Mouse (Mus musculus) left cerebral cortex, adult 11 months (tissue): ENCODE measurements around the gene Prkn.

Source experiments
- DNase-seq: peaks from one replicate; pipeline ENCODE4 v3.0.0; 2022; ENCODE audit warnings: low spot score

Prkn gene

DNA sequence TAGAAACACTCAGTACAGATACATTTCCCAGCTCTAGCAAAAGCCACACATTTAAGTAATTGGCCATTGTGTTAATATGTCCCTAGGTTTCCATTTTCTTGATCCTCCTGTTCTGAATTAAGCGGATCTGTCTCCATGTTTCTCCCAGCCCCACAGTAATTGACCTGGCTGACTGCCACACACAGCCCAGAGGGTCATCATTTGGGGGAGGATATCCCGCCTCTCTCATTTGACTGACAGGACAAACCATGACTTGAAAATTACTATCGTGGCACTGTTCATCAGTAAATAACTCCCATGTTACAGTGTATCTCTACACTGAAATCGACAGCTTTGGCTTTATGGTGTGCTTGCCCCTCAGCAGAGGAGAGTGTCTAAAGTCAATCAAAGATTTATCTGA is 146.9 kb downstream of the Prkn start:
- no peak for DNase-seq

DNA sequence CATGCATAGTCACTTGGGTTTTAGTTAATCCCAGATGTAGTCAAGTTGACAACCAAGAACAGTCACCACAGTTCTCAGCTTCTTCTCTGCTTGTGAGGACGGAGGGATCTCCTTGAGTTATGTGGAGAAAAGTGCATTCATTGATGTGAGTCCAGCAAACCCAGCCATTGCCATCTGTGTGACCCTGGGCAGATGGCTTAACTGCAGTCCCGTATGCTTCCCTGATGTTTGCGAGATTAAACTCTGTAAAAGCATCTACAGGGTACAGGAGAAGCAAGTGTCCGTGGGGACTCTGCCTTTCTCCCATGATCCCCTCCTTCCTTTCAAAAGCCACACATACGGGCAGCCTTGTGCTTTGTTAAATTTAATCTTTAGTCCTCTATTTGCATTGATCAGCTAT is 157.1 kb downstream of the Prkn start:
- DNase-seq, result no peak

DNA sequence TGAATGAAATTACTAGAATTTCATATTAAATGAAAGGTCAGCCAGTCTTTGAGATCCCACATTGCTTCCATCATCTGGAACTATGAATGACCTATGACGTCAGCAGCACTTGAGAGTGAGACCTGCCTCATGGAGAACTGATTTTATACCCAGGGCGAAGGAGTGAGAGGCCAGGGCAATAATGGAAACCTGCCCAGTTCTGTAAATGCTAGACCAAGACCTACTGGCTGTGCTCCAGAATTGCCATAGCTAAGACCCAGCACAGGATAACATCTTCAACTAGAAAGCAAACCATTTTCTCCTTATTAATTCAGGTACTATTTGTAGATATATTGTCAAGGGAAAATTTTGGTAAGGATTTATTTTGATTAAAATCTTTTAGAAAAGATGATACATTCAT is 183.2 kb downstream of the Prkn start:
- DNase-seq, result no peak

DNA sequence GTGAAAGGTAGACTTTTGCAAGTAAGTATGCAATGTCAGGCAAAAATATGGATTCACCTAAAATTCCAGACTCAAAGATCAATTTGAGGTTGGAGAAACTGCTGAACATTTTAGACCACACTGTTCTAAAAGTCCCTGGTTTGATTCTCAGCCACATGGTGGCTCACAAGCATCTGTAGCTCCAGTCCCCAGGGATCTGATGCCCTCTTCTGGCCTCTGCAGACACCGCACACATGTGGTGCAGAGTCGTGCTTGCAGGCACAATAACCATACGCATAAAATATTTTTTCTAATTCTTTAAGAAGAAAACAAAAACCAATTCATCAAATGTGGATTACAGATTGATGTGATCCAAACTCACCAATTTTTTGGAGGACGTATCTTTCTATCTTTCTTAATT is 189.2 kb downstream of the Prkn start:
- DNase-seq, result no peak

DNA sequence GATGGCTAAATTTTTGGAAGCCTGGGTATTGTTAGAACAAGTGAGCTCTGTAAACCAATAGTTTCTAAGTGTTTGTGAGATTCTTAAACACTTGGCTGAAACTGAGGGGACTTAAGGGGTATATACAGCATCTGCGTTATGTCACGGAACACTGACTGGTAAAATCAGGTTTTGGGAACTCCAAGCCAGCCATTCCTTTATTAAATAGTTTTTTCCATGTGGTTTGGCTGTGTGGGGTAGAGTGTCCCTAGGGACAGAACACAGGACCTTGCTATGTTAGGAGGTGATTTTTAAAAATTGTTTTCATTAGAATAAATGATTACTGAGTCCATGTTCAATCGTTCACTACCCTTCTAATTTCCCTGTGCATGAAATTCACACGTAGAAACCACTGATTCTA is 190.8 kb downstream of the Prkn start:
- DNase-seq, result no peak

DNA sequence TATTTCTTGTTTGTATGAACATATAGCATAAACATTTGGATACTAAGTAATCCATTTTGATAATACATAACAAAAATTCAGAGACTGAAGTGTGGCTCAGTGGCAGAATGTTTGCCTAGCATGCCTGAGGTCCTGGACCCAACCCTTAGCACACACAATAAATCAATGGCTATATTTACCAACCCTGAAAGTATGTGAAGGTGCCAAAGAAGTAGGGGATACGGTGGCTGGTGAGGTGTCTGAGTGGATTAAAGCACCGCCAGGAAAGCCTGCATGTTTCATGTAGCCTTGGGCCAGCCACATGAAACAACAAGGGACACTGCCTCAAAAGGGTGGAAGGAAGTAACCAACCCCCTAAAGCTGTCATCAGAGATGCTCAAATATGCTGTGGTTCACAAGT is 192.2 kb downstream of the Prkn start:
- no peak for DNase-seq

DNA sequence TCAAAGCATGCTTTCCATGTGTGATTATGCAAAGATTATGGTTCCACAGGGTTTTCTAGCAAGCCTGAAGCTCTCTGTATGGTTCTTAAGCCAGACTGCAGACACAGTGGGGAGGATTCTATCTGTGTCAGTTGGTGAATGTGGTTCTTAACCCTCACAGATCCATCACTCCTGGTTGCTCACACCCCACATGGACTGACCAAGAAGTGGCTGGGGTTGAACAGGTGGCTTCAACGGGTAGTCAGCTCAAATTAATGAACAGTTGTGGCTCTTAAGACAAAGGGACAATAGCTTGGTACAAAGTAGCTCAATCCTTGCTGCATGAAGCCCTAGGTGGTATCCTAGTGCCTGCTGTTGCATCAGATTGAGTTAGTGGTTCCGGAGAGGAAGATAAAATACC is 193.4 kb downstream of the Prkn start:
- DNase-seq, result no peak

DNA sequence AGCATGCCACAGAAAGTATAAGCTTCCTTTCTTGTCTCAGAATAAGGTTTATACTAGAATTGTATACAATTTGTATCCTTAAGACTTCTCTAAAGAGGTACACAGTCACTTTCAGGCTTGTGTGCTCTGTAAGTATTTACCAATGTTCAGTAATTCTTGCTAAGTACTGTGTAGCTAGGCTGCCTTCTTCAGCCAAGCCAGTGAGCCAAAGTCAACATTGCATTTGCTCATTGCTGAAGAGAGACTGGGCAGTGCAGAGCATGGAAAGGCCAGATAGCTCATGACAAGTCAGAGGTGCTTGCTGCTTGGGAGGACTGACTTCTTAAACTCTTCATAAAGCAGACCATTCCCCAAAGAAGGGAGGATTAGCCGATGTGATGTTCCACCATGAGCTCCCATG is 198.1 kb downstream of the Prkn start:
- DNase-seq, result no peak

DNA sequence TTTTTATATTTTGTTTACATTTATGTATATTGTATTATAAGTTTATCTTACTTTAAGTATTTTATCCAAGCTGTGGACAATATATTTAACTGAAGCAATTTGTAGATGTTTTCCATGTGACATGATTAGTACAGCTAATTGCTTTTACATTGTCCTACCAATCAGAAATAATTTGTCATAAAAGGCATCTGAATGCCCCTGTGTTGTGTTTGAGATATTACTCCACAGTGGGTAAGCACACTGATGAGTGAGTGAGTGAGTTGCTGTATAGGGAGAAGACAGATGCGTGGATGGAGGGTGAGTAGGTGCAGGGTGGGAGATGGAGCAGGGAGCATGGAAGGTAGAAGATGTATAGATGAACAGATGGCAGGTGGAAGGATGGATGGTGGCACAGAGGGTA is 218.8 kb downstream of the Prkn start:
- DNase-seq, result no peak

DNA sequence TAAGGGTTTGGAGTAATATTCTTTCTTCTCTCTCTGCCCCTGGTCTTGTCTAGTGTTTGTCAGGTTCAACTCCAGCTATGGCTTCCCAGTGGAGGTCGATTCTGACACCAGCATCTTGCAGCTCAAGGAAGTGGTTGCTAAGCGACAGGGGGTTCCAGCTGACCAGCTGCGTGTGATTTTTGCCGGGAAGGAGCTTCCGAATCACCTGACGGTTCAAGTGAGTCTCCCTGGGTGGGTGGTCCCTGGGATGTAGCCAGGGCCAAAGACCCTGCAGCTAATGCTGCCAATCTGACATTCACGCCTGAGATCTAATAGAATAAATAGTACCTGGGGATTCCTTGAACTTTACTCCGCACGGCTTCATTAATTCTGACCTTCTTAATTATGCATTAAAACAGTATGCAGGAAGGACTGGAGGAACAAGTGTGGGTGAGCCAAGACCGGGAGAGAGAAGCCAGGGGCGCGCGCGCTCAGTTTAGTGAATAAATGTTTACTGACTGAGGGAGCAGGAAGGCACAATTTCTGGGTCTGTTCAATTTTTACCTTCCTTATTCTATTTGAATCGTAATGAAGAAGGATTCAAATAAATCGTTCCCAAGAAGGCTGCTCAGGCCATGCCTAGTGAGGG is 227.0 kb downstream of the Prkn start:
- DNase-seq, result no peak

DNA sequence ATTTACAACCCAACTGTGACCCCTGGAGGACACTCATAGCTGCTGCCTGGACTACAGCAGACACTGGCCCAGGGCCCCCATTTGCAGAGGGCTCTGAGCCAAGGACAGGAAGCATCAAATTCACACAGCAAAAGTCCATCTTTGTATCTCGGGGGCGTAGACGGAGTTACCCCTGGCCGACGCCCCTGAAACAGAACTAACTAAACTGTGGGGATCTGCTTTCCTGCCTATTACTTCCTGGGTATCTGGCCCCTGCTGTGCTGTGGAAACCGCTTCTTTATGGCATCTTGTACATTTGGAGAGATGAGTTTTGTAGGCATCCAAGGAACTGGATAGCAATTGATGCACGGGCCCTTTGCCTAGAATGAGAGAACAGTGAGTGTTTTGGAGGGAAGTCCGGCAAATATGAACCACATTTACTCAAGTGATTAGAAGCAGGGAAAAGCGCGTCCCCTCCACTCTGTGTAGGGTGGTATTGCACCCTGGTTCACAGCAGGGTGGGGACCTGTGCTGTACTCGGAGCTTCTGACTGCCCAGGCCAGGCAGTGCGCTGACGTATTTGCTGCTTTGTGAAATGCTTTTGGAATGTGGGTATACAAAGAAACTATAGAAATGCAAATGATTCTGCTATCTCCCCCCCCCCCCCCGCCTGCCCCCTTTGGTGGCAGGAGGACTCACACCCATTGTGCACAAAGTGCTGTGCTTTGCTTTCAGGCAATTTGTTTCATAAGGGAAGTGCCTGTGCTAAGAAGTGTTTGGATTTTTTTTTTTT is 227.7 kb downstream of the Prkn start:
- peak; percentile 29 for DNase-seq

DNA sequence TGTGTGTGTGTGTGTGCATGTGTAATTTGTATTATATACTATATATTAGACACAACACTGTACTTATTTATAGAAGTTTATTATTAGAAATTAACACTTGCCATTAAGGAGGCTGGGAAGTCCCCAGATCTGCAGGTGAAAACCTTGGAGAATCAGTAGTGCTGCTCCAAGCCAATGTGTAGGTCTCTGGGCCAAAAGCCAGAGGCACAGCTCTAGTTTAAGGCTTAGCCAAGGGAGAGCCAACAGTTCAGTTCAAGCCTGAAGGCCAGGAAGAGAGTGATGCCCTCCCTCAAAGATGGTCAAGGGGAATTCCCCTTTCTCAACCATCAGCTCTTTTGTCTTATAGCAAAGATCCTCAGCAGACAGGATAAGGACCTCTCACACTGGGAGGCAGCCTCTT is 230.8 kb downstream of the Prkn start:
- DNase-seq, result no peak

DNA sequence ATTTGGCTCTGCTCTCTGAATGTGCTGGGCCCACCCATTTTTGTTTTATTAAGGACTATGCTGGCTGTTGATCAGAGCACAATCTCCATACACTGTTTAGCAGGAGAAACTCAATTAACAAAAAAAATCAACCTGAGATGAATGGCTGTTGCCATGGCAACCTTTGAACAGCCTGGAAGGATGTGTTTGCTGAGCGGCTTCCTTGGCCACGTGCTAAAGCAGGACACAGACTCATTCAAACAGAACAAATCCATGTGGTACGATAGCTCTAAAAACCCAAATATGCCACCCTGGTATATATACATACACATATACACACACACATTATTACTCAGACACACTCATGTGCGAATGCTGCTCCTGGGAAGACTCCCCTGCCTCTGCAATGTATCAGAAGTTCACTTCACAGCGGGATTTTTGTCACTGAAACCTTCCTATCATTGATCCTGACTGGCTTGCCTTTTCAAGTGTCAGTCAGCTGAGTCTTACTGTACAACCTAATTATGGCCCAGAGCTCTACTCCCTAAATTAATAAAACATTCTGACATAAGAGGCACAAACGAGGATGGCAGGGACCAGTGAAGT is 236.2 kb downstream of the Prkn start:
- DNase-seq, result peak; percentile 14

DNA sequence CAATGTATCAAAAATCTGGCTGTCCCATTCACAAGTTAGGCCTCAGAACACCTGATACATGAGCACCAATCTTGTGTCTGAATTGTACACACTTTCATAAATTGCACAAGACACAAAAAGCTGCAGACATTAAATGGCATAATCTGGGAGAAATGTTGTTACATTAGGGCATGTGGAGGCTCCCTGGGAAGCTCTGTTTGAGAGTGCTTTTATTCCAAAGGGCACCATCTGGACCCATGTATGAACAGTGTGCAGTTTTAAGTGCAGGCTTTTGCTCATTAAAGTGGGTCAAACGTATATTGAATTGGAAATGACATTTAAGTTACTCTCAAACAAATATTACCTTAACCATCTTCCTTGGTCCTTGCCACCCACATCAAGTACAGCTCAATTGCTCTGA is 246.3 kb downstream of the Prkn start:
- DNase-seq, result no peak

DNA sequence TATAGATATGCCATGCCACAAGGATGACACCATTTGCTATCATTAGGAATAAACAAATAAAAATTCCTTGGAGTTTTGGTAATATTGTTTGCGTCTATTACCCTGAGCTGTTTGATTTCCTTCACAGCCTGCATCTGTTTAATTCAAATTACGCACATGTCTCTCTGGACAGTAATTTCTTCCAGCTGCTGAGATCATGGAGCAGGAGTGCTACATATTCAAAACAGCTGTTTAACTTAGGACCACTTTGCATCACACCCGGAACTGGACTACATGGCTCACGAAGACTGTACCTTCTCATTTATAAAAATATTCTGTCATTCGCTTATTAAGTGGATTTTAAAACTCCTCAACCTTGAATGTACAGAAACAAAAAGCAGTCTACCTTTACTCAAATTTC is 246.9 kb downstream of the Prkn start:
- DNase-seq, result no peak

DNA sequence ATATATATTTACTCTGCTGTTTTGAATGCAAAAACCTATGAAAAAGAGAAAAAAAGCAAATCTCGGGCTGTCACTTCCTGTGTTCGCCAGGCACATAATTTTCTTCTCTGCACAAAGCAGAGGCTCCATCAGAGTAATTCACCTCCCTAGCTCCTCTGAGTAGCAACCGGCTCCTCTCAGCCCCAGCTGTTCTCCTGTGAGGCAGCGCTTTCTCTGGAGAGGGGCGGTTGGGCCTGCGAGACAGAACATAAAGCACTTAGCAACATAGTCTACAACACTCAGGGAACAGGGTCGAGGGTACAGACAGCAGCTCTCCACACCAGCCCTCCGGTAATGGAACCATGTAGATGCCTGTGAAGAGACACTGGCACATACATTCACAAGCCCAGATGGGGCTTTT is 247.6 kb downstream of the Prkn start:
- DNase-seq, result no peak

DNA sequence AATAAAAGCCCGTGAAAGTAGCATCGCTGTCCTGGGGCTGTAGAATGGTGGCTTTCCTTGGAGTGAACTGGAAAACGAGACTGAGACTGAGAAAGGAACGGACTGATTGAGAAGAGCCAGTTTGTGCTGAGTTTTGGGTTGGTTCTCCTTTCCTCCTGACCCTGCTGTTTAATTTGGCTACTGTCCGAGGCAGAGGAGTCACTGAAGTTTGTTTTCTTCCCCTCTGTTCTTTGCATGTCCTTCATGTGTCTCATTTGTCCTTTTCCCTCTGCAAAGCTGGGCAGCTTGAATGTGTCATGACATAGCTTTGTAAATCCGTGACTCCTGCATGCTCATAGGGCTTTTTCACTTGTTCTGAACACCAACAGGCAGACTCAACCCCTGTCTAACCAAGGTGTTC is 249.2 kb downstream of the Prkn start:
- DNase-seq, result no peak

DNA sequence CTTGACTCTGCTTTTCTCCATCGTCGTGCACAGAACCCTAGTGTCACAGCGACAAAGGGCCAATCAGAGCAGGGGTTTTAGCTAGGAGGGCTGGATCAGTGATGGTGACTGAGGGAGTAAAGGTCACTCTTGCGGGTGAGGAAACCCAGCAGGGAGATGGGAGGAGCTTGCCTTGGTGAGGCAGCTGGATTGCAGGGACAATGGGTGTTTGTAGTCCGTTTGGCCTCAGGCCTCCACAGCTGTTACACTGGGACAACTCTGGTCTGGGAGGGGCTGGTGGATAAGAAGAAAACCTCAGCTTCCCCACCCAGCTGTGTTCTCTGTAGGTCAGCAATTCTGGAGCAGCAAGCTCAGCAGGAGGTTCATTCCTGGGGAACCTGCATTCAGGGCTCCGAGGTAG is 252.7 kb downstream of the Prkn start:
- peak; percentile 45 for DNase-seq

DNA sequence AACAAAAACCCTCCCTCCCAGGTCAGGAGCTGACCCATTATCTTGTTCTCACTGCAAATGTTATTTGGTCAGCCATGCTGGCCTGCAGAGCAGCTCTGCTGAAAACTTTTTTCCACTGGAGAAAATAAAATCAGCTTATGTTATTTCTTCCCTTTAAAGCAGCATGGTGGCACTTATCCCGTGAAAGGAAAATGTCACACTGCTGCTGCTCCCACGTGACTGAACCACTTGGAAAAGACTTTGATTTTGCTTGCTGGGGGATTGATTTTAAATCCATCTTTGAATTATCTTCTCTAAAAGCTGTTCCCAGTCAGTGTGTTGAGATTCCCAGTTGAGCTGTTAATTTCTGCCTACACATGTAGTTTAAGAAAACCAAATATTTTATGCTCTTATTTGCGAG is 253.1 kb downstream of the Prkn start:
- DNase-seq, result no peak

DNA sequence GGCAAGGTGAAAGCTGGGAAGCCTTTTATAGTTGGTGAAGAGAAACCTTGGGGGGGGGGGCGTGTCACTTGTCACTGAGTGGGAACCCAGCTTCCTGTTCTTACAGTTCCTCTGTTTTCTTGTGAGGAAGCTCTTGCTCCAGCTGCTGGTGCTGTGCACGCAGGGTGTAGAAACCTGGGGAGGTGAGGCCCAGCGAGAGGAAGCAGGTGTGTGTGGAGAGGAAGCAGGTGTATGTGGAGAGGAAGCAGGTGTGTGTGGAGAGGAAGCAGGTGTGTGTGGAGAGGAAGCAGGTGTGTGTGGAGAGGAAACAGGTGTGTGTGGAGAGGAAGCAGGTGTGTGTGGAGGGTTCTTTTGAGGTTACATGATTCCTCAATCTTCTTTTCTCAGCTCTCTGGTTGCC is 266.8 kb downstream of the Prkn start:
- no peak for DNase-seq

DNA sequence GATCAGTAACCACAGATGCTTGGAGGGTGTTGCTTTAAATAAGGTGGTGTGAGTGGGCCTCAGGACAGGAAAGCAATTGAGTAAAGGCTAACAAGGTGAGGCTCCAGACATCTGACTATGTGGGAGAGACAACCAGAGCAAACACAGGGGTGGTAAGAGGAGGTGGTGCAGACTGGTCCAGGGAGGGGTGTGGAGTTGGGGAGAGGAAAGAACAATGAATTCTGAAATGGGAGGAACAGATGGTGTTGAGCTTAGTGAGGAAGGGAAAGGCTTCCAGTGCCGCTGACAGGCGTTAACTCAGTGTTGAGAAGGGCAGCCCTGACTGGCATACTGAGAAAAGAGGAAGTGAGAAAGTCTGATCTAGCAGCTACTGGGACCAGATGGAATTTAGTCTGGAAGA is 267.7 kb downstream of the Prkn start:
- DNase-seq, result peak; percentile 21

DNA sequence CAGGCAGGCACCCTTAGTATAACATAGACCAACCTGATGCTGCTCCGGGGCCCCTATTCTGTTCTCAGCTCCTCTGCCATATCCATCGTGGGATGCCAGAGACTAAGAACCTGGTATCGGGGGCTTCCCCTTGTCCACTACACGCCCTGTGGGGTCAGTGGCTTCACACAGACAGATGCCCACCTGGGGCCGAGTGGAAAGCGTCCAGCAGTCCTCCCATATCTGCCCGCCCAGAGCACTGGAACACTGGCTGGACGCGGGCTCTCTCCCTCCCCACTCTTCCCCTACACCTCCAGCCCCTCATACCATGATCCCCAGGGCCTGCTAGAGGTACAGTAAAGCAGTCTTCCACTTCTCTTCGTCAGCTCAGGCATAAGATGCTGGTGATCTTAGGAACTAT is 277.3 kb downstream of the Prkn start:
- DNase-seq, result no peak

DNA sequence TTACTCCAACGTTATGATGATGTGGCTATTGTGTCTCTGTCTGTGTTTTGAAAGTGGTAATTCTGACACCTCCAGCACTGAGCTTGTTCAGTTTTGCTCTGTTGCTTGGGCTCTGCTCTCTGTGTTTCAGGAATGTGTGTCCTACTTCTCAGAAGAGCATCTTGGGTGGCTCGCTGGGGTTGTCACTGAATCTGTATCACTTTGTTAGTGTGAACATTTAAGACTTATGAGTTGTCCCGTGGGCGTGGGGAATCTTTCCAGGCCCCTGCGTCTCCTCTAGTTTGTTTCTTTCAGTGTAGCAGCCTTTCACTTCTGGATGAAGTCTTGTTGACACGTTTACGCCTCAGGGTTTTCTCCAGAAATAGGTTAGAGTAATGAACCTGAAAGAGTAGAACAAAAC is 283.9 kb downstream of the Prkn start:
- DNase-seq, result no peak

DNA sequence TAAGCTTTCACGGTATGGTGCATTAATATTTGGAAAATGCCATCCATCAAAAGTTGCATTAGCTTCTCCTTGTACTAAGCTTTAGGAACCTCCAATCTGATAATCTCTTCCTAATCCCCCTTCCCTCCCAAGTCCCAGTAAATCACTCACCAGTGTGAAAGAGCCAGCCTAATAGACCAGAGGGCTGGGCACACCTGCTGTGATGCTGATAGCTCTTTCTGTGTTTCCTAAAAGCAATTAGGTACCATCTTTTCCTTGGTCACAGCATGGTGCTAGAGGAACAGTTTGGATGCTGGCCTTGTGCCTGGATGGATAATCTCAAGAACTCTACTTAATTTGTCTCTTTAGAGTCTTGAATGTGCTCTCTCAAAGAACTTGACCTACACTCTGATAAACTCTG is 287.0 kb downstream of the Prkn start:
- no peak for DNase-seq
